Mouse (Mus musculus) ovary, postnatal 36 days (tissue): ENCODE data around the gene Tsacc.

Experiments
- DNase-seq: peaks from one replicate; pipeline ENCODE4 v3.0.0; 2022; ENCODE audit warnings: low spot score, mixed read lengths

Gene Tsacc

GRCm38 (mm10) chr3:88239446-88239845, 57.4 kb downstream of the Tsacc start:
- no peak for DNase-seq

- no peak for DNase-seq
Observed at GRCm38 (mm10) chr3:88238866-88239391, 57.9 kb downstream of the Tsacc start.

GRCm38 (mm10) chr3:88237556-88238194, 59.1 kb downstream of the Tsacc start:
- no peak for DNase-seq

GRCm38 (mm10) chr3:88237161-88237555, 59.6 kb downstream of the Tsacc start:
- no peak for DNase-seq

- DNase-seq, result no peak
Observed at GRCm38 (mm10) chr3:88235616-88236015, 61.2 kb downstream of the Tsacc start.

- DNase-seq, result no peak
Observed at GRCm38 (mm10) chr3:88235216-88235615, 61.6 kb downstream of the Tsacc start.

GRCm38 (mm10) chr3:88234041-88234440, 62.8 kb downstream of the Tsacc start:
- DNase-seq, result no peak

GRCm38 (mm10) chr3:88232851-88233649, 63.7 kb downstream of the Tsacc start:
- DNase-seq, result no peak
